ENCODE assay signal across 7 mouse cellular contexts in the genomic region with DNA sequence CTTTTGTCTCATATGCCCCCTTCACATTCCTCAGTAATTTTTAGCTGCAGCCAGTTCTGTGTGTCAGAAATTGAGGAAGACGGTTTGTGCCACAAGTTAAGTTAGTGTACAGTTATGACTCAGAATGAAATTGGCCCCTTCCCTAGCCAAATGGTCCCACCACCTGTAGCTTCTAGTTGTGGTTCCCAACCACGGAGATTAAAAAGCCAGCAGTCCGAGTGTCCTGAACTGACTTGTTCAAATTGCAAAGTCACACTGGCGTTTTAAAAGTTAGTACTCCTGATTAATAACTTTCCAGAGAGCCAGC. TPM values are rescaled to one million over a fixed set of nuclear protein-coding genes. Genes with fewer than 3 reads are reported as not detected.
DNase-seq lines count a peak whose midpoint lies in the region; ATAC-seq and TF ChIP-seq lines count a peak whose summit lies in the region.

No protein-coding gene starts in this region.

- peak overlapping the region; percentile 81 for H3K4me2 ChIP-seq in embryonic facial prominence, embryonic 13.5 days
- peak overlapping the region; percentile 84 for H3K4me2 ChIP-seq in intestine, embryonic 14.5 days (ENCODE audit: low read length)
- peak overlapping the region; percentile 64 for H3K4me2 ChIP-seq in midbrain, embryonic 11.5 days

- no peak for TF ChIP-seq CTCF in spleen, adult 2 months (IDR thresholded peaks at IDR 0.05; ENCODE audit: extremely low read depth, insufficient read depth, insufficient read length, insufficient replicate concordance)

- H3K36me3 ChIP-seq in spleen, adult 2 months (ENCODE audit: control insufficient read depth, insufficient read depth, low read length): no peaks in the 10 kb centered on the region; the same call in 1 of the 2 replicates
- peaks cover 15% of the 10 kb centered on the region for H3K36me3 ChIP-seq in embryonic facial prominence, embryonic 13.5 days
- H3K36me3 ChIP-seq in intestine, embryonic 14.5 days (ENCODE audit: control insufficient read depth, insufficient read depth, low read length): peaks cover 17% of the 10 kb centered on the region
- no peaks in the 10 kb centered on the region for H3K36me3 ChIP-seq in midbrain, embryonic 11.5 days (ENCODE audit: control insufficient read depth, insufficient read depth, low read length)

- DNase-seq in spleen, adult 2 months (ENCODE audit: low read depth in 1 of 2, low spot score in 2 of 2): no peak
- DNase-seq in spleen, adult 18-20 months: no peak
- DNase-seq in intestine, embryonic 14.5 days (ENCODE audit: low spot score): peak; percentile 53
- no peak for DNase-seq in midbrain, embryonic 11.5 days (ENCODE audit: low spot score, missing footprints)
- no peak for DNase-seq in ovary, postnatal 10 days (ENCODE audit: low spot score)
- no peak for DNase-seq in layer of hippocampus, adult 8-10 months (ENCODE audit: low spot score in 2 of 2)

- peak overlapping the region; percentile 94 for H3K9ac ChIP-seq in embryonic facial prominence, embryonic 13.5 days
- peak overlapping the region; percentile 89 for H3K9ac ChIP-seq in intestine, embryonic 14.5 days (ENCODE audit: low read length)
- H3K9ac ChIP-seq in midbrain, embryonic 11.5 days (ENCODE audit: low read length): peak overlapping the region; percentile 87

- TF ChIP-seq POLR2A in spleen, adult 2 months (IDR thresholded peaks at IDR 0.05; ENCODE audit: low read depth, low read length): no peak

- no peak for ATAC-seq in embryonic facial prominence, embryonic 13.5 days (ENCODE audit: insufficient number of reproducible peaks, insufficient read depth, low FRiP score, low TSS enrichment, low read depth)
- ATAC-seq in intestine, embryonic 14.5 days (replicated peaks; ENCODE audit: low FRiP score, low TSS enrichment, low read depth): no peak
- no peak for ATAC-seq in midbrain, embryonic 11.5 days (ENCODE audit: low FRiP score)

- 0 out of 2 replicates have a peak, but pooled peaks cover 2% of the 10 kb centered on the region for H3K4me1 ChIP-seq in spleen, adult 2 months (ENCODE audit: control insufficient read depth, insufficient read depth, insufficient read length)
- peaks cover 12% of the 10 kb centered on the region for H3K4me1 ChIP-seq in embryonic facial prominence, embryonic 13.5 days
- H3K4me1 ChIP-seq in intestine, embryonic 14.5 days (replicated peaks; ENCODE audit: control insufficient read depth, insufficient read depth, low read length): peaks cover 12% of the 10 kb centered on the region
- peaks cover 9% of the 10 kb centered on the region for H3K4me1 ChIP-seq in midbrain, embryonic 11.5 days (ENCODE audit: control insufficient read depth, insufficient read depth, low read length)

- WGBS in spleen, adult 2 months: 3% methylated on average over 4 of the region's 4 CpGs
- 6% methylated on average over 4 of the region's 4 CpGs for WGBS in embryonic facial prominence, embryonic 13.5 days
- 12% methylated on average over 4 of the region's 4 CpGs for WGBS in intestine, embryonic 14.5 days
- 16% methylated on average over 4 of the region's 4 CpGs for WGBS in midbrain, embryonic 11.5 days

- no peaks in the 10 kb centered on the region for H3K9me3 ChIP-seq in embryonic facial prominence, embryonic 13.5 days
- no peaks in the 10 kb centered on the region for H3K9me3 ChIP-seq in intestine, embryonic 14.5 days (ENCODE audit: control insufficient read depth, low read length)
- no peaks in the 10 kb centered on the region for H3K9me3 ChIP-seq in midbrain, embryonic 11.5 days (ENCODE audit: control insufficient read depth, low read length)

- no peaks in the 10 kb centered on the region for H3K27me3 ChIP-seq in spleen, adult 2 months (ENCODE audit: control insufficient read depth, insufficient read depth, low read length)
- H3K27me3 ChIP-seq in embryonic facial prominence, embryonic 13.5 days: no peaks in the 10 kb centered on the region
- no peaks in the 10 kb centered on the region for H3K27me3 ChIP-seq in intestine, embryonic 14.5 days (replicated peaks; ENCODE audit: control insufficient read depth, insufficient read depth, low read length)
- H3K27me3 ChIP-seq in midbrain, embryonic 11.5 days (ENCODE audit: control insufficient read depth, insufficient read depth, low read length): no peaks in the 10 kb centered on the region

- H3K27ac ChIP-seq in spleen, adult 2 months (ENCODE audit: insufficient read depth, low read length): no peak overlapping the region
- H3K27ac ChIP-seq in embryonic facial prominence, embryonic 13.5 days: peak overlapping the region; percentile 95
- H3K27ac ChIP-seq in intestine, embryonic 14.5 days (ENCODE audit: low read depth): peak overlapping the region; percentile 96; the same call in 1 of the 2 replicates
- no peak overlapping the region for H3K27ac ChIP-seq in midbrain, embryonic 11.5 days (ENCODE audit: low read depth, low read length)

- H3K4me3 ChIP-seq in spleen, adult 2 months (ENCODE audit: extremely low read depth, insufficient read depth, insufficient read length): peak overlapping the region; percentile 71
- H3K4me3 ChIP-seq in embryonic facial prominence, embryonic 13.5 days: peak overlapping the region; percentile 90
- H3K4me3 ChIP-seq in intestine, embryonic 14.5 days (ENCODE audit: low read depth, low read length): peak overlapping the region; percentile 87
- H3K4me3 ChIP-seq in midbrain, embryonic 11.5 days (ENCODE audit: low read depth, low read length): peak overlapping the region; percentile 89

RNA-seq across cellular contexts. Expression of a gene that starts 0.7 kb away (rescaled TPM):
- polyA plus RNA-seq in spleen, adult 2 months (2012; rRNA removed): 2.8 and 3.1 TPM in 2 replicates
- 46.8 and 55.2 TPM in 2 replicates for polyA plus RNA-seq in embryonic facial prominence, embryonic 13.5 days (2015; fragmentation: Nextera tagmentation; extraction: Ambion mirVana)
- 40.5 and 49.1 TPM in 2 replicates for polyA plus RNA-seq in intestine, embryonic 14.5 days (2014; fragmentation: Nextera tagmentation; extraction: Ambion mirVana)
- polyA plus RNA-seq in midbrain, embryonic 11.5 days (2014; fragmentation: Nextera tagmentation; extraction: Ambion mirVana): 45.4 and 49.1 TPM in 2 replicates
- 10 to 100 TPM; 42.7 to 50.3 (median 46.2) TPM for total RNA-seq in layer of hippocampus, adult 8-10 months (2022)

RNA-seq across cellular contexts. Expression of a gene that starts 0.7 kb away (rescaled TPM):
- polyA plus RNA-seq in spleen, adult 2 months (2012; rRNA removed): 6.4 and 7.4 TPM in 2 replicates
- 72.2 and 73.7 TPM in 2 replicates for polyA plus RNA-seq in embryonic facial prominence, embryonic 13.5 days (2015; fragmentation: Nextera tagmentation; extraction: Ambion mirVana)
- 66.1 and 78.1 TPM in 2 replicates for polyA plus RNA-seq in intestine, embryonic 14.5 days (2014; fragmentation: Nextera tagmentation; extraction: Ambion mirVana)
- 105 and 118 TPM in 2 replicates for polyA plus RNA-seq in midbrain, embryonic 11.5 days (2014; fragmentation: Nextera tagmentation; extraction: Ambion mirVana)
- 100 to 1,000 TPM; 147 to 176 (median 161) TPM for total RNA-seq in layer of hippocampus, adult 8-10 months (2022)

Comparison
In these comparisons a context has a peak if more than half of its experiments do, and no peak if none do; other contexts are left out.
1. H3K27ac ChIP-seq: peak in embryonic facial prominence, embryonic 13.5 days (single experiment) and intestine, embryonic 14.5 days (single experiment); none in spleen, adult 2 months (single experiment) and midbrain, embryonic 11.5 days (single experiment).
2. RNA of a gene that starts 0.7 kb away (polyA plus RNA-seq): 45.4 to 49.1 TPM in midbrain, embryonic 11.5 days, 46.8 to 55.2 TPM in embryonic facial prominence, embryonic 13.5 days and 40.5 to 49.1 TPM in intestine, embryonic 14.5 days; 2.8 to 3.1 TPM in spleen, adult 2 months; every median in the first group is over 10 times any median in the second.
3. Peak in every context shown above with its lines, with median percentiles within 50 percentile points of each other: H3K4me3 ChIP-seq, H3K4me2 ChIP-seq and H3K9ac ChIP-seq.